Mouse (Mus musculus): ENCODE results near the gene Wipi1.

DNA sequence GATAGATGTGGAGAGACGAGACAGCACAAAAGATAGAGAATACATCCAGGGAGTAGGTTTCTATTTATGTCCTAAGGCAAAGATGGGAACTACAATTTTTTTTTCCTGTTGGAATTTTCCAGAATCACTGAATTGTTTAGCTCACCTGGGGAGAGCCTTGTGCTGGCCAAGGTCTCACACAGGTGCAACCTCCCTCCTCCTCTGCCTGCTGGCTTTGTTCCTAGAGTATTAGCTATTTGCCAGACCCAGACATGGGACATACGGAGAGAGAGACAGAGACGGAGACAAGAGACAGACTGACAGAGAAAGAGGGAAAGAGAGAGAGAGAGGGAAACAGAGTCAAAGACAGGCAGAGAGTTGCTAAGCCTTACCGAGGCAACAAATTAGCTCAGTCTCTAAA, 86.2 kb downstream of the Wipi1 start:
- TF ChIP-seq POLR2A (IDR thresholded peaks at IDR 0.05; ENCODE audit: low read depth, low read length) (no peak), CTCF (IDR thresholded peaks at IDR 0.05; ENCODE audit: borderline replicate concordance, insufficient read depth, low read length) (no peak)
